Mouse (Mus musculus): ENCODE measurements around the gene Epn1.

Gene Epn1

DNA sequence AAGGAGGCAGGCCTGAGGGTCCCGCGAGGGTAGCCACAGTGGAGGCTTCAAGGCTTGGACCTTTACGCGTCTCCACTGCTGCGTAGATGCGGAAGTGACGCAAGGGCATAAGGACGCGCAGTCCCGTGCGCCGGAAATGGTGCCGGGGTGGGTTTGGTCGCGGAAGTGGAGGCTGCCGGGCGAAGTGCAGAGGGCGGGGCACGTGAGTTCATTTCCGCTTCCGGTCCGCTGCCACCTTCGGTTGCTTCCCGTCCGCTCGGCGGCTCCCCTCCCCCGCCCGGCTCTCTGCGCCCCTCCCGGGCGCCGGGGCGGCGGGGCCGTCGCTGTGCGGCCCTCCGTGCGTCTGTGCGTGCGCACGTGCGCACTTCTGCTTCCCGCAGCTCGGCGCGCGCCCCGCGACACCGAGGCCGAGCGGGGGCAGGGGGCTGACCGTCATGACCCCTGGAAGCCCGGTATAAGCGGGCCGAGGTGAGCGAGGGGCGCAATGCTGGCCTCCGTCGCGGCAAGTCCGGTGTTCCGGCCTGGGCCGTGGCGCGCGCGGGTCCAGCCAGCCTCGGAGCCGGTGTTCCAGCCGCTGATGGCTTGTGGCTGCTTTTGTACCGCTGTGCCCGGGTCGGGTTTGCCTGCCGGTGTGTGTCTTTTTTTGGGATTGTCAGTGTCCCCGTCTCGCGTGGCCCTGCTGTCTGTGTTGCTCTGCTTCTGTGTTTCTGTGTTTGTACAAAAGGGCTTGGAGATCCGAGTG, at the start of gene Epn1:
Gene Epn1, plus strand, starts transcription at position 226 of the 742 bp plus-strand sequence.
- peak; percentile 97 for DNase-seq

DNA sequence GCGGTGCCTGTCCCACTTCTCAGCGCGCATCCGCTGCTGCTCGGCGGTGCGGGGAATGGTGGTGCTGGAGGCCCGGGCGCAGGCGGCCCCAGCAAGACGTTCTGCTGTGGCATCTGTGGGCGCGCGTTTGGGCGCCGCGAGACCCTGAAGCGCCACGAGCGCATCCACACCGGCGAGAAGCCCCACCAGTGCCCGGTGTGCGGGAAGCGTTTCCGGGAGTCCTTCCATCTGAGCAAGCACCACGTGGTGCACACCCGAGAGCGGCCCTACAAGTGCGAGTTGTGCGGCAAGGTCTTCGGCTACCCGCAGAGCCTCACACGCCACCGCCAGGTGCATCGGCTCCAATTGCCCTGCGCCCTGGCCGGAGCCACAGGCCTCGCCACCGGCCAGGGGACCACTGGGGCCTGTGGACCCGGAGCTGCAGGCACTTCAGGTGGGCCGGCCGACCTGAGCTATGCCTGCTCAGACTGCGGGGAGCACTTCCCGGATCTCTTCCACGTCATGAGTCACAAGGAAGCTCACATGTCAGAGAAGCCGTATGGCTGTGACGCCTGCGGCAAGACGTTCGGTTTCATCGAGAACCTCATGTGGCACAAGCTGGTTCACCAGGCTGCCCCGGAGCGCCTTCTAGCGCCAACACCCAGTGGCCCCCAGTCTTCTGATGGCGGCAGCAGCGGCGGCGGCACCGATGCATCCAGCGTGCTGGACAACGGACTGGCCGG, 49.3 kb upstream of the Epn1 start:
- no peak for DNase-seq

DNA sequence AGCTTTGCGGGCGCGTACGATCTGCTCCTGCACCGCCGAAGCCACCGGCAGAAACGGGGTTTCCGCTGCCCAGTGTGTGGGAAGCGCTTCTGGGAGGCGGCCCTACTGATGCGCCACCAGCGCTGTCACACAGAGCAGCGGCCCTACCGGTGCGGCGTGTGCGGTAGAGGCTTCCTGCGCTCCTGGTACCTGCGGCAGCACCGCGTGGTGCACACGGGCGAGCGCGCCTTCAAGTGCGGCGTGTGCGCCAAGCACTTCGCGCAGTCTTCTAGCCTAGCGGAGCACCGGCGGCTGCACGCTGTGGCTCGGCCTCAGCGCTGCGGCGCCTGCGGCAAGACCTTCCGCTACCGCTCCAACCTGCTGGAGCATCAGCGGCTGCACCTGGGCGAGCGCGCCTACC, 48.5 kb upstream of the Epn1 start:
- no peak for DNase-seq

DNA sequence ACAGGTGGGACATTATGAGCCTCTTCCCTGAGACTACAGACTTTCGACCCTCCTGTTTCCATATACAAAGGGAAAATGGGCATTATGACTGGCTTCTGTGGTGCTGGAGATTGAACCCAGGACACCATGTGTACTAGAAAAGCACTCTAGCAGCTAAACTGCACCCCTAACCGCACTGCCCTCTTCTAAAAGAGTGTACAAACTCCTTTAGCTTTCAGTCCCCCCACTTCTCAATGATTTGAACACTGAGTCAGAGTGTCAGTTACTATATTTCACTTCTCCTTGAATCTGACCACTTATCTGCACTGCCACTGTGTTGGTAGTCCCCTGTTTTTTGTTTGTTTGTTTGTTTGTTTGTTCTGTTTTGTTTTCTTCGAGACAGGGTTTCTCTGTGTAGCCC, 46.2 kb upstream of the Epn1 start, which contains the start of gene 4632433K11Rik:
Gene 4632433K11Rik, plus strand, starts transcription at position 301 of the 400 bp plus-strand sequence.
- DNase-seq = no peak

DNA sequence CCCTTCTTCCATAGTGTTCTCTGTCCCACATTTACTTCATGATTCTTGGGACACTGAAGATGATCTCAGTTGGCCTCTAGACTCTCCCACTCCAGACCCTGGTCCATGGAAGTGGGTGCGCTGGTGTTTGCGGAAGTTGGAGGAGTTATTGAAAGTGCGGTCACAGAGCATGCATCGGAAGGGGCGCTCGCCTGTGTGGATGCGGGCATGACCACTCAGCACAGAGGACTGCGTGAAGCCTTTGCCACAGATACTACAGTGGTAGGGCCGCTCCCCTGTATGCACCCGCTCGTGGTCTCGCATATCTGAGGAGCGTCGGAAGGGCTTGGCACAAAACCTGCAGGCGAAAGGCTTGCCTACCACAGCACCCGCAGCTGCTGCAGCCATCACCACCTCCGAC, 44.4 kb upstream of the Epn1 start:
- DNase-seq = no peak

DNA sequence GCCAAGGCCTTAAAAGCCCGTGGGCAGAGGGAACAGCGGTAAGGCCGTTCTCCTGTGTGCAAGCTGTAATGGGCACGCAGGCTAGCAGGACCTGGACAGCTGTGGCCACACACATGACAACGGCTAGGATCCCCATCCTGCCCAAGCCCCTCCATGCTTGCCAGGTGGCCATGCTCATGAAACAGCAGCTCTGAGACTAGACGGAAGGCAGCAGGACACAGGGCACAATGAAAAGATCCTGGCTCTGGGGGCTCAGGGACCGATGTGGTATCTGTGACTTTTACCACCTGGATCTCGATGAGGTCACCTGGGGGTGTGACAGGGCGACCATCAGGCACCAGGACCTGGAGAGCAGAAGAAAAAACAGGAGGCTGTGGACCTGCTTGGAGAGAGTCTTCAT, 43.9 kb upstream of the Epn1 start:
- DNase-seq = no peak

DNA sequence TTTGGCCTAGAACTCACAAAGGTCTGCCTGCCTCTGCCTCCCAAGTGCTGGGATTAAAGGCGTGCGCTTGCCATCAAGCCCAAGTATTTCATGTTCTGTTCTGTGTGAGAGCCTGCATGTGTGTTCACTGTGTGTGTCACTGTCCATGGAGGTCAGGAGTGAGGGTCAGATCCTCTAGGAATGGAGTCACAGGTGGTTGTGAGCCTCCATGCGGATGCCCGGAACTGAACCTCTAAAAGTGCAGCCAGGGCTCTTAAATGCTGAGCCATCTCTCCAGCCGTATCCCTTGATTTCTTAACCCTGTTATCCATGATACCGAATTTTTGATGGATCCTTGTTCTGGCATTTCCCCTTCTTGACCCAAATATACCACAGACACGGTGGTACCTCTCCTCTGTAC, 43.0 kb upstream of the Epn1 start:
- no peak for DNase-seq

DNA sequence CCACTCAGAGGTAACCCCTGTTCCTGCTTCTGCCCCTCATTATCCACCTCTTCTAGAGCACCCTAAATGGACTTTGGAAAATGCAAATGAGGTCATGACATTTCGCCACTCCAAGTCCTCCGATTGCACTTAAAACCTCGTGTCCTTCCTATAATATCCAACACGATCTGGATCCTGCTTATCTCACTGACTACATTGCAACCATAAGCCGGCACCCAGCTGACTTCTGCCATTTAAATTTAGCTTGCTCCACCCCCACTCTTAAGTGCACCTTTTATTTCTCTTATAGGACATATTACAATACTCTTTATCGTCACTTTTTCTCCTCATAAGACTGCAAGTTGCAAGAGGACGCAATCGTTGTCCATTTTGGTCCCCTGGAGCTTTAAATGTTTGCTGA, 42.6 kb upstream of the Epn1 start:
- DNase-seq = no peak

DNA sequence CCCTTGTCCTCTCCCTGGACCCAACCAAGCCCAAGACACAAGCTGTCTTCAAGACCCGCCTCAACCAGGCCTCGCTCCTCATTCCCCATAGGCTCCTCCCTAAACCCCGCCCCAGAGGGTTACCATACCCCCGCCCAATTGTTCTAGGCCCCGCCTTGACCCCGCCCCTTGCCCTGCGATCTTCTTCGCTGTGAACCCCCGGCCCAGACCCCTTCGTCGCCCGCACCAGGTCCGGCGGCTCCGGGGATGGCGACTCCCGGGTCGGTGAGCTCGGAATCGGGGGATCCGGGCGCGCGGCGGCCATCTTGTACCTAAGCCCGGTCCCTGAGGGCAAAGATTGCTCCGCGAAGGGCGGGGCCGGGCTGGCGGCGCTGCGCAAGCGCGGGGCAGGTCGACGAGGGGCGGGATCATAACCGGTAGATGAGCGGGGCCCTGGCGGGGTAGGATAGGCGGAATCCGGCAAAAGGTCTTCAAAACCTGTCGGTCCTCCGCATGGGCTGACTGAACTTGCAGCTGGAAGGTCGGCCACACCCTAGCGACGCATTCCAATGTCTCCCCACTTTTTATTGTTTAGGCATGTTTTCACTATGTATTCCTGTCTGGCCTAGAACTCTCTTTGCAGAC, 41.8 kb upstream of the Epn1 start, which contains the start of gene Zfp784:
Gene Zfp784, minus strand, starts transcription at position 338 of the 624 bp plus-strand sequence.
- peak; percentile 96 to 97 for DNase-seq

DNA sequence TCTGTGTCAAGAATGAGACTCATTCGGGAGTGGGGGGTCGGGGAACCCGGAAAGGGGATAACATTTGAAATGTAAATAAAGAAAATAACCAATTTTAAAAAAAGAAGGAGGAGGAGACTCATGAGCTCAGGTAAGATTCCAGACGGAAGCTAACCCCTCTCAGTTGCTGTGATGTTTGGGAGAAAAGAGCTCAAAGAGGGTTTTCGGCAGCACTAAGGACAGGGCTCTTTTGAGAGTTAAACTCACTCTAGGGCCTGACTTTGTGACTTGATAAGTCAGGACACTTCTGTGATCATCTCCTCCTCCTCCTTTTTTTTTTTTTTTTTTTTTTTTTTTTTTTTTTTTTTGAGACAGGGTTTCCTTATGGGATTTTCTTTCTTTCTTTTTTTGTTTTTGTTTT, 41.1 kb upstream of the Epn1 start:
- no peak for DNase-seq

DNA sequence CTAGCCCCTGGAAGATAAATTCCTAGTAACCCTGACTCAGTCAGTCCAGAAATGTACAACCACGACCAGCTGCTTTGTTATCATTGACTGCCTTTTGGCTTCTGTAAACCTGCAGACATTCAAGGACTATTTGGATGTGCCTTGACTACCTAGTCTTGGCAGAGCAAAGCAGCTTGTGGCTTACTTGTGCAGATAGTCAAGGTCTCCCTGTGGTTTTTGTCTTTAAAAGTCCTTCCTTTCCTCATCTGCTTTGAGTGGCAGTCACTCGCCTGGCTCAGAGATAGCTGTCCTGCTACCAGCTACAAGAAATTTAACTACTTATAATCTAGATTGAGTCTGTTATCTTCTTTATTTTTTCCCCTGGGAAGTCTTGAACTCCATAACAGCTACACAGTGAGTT, 35.1 kb upstream of the Epn1 start:
- no peak for DNase-seq

DNA sequence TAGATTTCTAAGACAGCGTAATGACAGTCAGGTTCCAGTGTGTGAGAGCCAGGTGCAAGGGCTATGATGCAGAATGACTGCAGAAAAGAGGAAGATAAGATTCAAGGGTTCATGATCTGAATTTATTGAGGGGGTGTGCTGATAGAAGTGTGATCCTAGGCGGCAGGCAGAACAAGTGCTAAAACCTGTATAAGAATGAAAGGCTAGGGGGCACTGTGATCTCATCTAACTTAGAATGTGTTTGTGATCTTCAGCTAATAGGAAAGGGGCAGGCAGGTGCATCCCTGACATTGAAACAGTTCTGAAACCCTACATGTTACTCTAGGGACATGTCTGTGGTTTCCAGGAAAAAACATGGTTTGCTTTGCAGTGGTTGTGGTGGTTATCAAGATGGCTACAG, 33.9 kb upstream of the Epn1 start:
- DNase-seq = peak; percentile 26 to 32

DNA sequence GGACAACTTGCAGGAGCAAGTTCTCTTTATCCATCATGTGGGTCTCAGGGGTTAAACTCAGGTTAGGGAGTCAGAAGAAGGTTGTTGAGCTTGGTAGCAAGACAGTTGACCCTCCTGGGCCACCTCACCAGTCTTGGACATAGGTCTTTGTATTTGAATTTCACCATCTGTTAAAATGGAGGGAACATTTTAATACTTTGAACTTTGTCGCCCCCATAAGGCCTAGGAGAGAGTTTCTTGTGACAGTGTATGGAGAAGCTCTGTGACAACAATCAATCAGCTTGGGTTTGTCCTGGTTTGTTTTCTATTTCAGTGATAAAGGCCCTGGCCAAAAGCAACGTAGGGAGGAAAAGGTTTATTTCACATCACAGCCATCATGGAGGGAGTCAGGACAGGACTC, 32.7 kb upstream of the Epn1 start:
- peak; percentile 61 to 63 for DNase-seq

DNA sequence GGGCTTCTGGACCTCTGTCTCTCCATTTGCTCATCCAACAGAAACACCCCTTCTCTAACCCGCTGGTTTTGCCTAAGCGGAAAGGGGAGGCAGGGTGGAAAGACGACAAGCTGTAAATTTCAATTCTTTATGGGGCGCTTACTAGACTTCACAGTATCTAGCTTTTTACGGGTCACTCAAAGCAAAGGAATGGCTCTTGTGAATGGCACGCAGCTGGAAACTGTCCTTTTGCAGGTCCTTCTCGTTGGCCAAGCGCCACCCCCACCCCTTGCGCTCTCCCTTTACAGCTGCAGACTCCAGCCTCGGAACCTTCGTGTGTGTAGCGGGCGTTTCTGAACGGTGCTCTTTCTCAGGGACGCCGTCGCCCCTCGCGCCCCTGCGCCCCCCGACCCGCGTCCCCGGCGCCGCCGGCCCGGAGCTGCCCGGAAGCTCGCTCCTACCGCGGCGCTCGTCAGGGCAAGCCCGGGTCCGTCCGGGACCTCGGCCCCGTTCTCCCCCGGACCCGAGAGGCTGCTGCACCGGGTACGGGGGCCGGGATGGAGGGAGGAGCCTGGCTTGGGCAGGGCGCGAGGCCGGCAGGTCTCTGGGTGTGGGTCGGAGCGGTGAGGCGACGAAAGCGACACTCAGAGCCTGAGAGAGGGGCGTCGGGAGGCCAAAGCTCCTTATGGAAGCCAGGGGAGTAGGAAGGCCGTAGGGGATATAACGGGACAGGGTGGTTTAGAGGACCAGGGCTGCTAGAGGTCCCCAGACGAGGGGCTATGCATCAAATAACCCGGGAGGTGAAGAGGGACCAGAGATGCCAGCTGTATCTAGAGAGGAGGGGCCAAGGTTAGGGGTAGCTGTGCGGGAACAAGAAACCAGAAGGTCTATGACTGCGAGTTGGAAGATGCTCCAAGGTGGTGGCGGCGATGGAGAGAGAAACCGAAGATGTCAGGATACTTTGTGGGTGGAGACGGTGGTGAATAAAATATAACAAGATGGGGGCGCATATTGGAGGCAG, 28.5 kb upstream of the Epn1 start, which contains the start of gene Zfp580:
Gene Zfp580, plus strand, starts transcription at position 346 of the 1,000 bp plus-strand sequence.
- peak; percentile 73 to 79 for DNase-seq

DNA sequence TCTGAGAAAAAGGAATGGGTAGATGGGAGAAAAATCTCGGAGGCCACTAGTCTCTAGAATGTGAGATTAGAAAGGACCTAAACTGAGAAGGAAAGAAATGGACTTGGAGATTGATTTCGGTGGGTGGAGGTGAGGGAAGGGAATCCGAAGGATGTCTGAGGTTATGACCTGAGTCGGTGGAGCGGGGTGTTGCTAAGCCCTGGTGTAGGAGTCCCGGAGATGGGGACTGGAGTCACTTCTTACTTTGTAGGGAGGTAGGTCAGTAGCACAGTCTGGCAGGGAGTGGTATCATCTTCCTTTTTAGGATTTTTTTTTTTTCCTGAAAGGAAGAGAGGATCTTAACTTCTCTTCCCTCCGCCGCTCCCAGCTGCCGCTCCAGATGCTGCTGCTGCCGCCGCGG, 27.6 kb upstream of the Epn1 start:
- DNase-seq = peak; percentile 25 to 30

DNA sequence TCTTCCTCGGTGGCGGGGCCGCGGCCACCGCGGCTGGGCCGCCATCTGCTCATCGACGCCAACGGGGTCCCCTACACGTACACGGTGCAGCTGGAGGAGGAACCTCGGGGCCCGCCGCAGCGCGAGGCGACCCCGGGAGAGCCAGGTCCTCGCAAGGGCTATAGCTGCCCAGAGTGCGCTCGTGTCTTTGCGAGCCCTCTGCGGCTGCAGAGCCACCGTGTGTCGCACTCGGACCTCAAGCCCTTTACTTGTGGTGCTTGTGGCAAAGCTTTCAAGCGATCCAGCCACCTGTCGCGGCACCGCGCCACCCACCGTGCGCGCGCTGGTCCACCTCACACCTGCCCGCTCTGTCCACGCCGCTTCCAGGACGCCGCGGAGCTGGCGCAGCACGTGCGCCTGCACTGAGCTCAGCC, 27.1 kb upstream of the Epn1 start:
- DNase-seq = peak in 1 of 2 experiments; percentile 18

DNA sequence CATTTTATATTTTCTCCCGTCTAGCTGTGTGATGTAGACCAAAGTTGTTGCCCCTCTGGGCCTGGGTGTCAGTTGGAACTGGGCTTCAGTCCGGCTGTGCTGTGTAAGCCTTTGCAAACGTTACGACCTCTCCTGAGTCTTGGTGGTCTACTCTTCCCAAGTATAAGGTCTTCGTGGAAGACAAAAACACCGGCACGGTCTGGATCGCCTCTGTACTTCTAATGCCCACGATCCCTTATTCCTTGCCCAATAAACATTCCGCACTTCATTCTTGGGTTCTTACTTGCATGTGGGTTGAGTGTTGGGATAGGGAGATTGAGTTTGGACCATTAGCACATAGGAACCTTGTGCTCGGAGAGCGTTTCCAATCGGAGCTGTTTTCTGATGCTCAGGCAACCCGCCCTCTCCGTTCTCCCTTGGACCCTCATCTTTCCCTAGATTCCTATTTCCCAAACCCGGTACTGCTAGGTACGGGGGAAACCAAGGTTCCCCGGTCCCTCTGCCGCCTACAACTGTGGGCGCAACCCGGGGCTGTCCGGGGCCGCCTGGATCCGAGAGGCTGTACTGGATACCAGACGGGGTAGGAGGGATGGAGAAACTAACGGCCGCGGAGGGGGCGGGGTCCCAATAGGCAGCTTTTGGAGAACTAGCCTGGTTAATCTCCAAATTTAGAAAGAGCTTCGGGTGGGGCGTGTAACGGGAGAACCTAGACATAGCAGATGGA, 26.4 kb upstream of the Epn1 start:
- no peak for DNase-seq

DNA sequence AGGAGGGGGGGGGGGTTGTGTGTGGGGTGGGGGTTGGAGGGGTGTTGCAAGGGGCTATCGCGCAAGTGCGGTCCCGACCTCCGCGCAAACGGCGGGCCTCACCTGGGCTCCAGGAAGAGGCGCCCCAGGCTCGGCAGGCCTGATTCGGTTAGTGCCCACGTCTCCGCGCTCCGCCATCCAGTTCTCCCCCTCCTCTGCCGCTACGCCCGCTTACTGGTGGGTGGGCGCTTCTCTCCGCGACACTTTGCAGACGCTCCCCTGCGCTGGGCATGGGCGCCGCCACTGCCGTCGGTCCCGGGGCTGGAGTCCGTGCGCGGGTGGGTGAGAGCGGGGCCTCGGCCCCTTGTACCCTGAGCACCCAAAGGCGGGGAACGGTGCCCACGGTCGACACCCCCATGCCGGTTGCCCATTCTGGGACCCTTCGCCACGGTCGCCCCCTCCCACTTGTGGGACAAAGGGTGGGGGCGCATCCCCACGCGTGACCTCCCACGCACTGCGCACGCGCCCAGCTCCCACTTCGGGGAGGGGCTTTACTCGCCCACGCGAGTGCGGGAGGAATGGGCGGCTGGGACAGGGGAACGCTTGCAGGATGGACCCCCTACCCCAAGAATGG, 23.3 kb upstream of the Epn1 start:
- DNase-seq = no peak

DNA sequence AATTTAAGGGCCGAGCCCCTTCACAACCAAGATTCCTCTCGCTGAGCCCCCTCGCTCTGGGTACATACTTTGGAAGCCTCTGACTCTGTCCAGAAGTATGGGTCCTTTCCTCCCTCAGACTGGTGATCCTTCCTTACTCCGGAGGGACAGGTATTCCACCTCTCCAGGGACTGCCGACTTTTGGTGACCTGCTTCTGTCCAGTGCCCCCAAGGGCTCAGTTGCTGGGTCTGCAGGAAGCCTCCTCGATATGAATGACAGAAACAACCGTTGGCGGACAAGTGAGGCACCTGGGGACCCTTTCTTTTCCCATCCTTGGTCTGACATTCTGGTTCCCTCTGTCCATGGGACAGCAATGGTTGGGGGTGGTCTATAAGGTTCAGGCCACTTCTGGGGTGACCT, 22.7 kb upstream of the Epn1 start:
- no peak for DNase-seq

DNA sequence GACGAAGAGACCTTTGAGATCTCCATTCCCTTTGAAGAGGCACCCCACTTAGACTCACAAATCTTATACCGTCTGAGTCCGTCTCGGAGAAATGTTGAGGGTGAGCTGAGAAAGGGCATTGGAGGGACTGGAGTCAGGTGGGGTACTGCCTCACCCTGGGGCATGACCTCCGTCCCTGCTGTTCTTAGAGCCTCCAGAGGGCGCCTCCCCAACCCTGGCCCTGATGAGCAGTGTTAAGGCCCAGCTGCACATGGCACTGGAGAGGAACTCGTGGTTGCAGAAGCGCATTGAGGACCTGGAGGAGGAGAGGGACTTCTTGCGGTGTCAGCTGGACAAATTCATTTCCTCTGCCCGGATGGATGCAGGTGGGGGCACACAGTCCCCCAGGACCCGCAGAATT, 22.2 kb upstream of the Epn1 start:
- peak; percentile 56 to 57 for DNase-seq

DNA sequence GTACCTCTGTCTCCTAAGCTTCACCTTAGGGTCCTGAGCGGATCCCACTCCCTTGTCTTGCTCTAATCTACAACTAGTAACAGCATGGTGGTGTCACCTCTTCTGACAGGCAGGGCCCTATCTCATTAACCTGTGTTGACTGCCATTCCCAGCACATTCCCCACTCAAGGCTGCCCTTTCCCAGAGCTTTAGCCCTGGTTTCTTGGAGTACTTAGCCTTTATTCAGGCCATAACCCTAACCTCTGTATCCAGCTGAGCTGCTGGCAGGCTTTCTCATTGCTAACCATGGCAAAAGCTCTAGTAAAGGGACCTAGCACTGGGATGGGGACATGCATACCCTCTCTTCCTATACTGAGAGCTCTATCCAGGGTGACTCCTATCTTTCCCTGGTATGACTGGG, 21.4 kb upstream of the Epn1 start:
- DNase-seq = no peak

Data from B cell, adult 2 months (primary cell).